Mouse (Mus musculus): ENCODE measurements at regions not wholly inside any gene's neighbourhood (a gene's known extent, or its start where the extent isn't known, plus 50 kb on each side); places are given as distances from the start of the nearest gene placed in this dataset.

DNA sequence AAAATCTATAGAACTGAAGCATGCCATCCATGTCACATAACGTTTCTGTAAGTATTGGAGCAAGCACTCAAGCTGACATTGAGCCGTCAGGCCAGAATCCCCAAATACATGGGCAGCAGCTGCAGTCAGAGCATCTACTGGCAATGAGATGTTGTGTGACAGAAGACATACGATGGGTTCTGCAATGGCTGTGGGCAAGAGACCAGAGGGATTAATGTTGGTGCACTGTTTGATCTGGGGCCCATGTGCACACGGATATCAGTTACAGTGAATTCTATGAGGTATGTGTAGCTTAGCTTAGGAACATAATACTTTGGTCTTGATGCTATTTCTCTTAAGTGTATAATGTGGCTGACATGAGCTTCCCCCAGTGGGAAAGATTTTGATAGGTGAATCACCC lies 197.1 kb upstream of the Lyplal1 start:
- ATAC-seq (ENCODE audit: insufficient read depth, low FRiP score, low read depth) = no peak
- Histone ChIP-seq H3K27ac (no peak overlapping the region), H3K9ac (no peak overlapping the region), H3K27me3 (replicated peaks) (no peaks in the 10 kb centered on the region), H3K4me1 (no peaks in the 10 kb centered on the region), H3K4me2 (no peak overlapping the region), H3K36me3 (no peaks in the 10 kb centered on the region), H3K9me3 (no peaks in the 10 kb centered on the region), H3K4me3 (replicated peaks) (no peak overlapping the region)
- WGBS = 70% methylated on average over 4 of the region's 4 CpGs

DNA sequence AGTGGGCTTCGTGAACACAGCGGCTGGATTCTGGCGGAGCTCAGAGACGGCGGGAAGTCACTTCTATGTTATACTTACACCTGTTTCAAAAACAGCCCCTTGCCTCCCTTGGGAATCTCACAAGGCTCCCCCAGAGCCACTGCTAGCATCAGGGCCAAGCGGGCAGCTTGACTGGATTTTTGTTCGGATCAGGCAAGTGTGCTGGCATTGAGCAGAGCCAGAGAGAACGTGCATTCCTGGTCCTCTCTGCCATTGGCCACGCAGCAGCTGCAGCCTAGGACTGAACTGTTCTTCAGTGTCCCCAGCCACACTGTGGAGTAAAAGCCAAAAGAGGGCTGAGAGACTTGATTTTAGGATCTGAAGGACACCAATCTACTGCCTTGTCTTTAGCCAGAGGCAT lies 195.6 kb upstream of the Lyplal1 start:
- no peaks in the 10 kb centered on the region for H3K9me3 ChIP-seq
- no peaks in the 10 kb centered on the region for H3K4me1 ChIP-seq
- ATAC-seq (ENCODE audit: insufficient read depth, low FRiP score, low read depth) = no peak
- H3K27ac ChIP-seq = no peak overlapping the region
- H3K27me3 ChIP-seq (replicated peaks) = no peaks in the 10 kb centered on the region
- H3K9ac ChIP-seq = no peak overlapping the region
- WGBS = 88% methylated on average over 9 of the region's 9 CpGs
- no peak overlapping the region for H3K4me3 ChIP-seq (replicated peaks)
- H3K36me3 ChIP-seq = no peaks in the 10 kb centered on the region
- no peak overlapping the region for H3K4me2 ChIP-seq

DNA sequence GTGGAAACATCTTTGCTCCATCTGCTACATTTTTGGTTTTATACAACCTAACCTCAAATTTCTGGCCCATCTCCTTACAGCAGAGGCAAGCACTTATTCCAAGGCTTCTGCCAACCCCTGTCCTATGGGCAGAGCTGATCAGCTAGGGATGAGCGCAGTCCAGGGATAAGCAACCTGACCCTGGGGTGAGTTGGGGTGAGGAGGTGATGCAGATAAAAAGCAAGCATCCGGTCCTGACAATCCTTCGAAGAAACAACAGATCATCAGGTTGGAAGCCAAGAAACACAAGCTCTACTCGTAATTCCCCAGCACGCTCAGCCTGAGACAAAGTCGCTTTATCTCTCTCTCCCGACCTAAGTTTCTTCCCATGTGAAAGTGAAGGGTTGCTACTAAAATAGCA lies 194.9 kb upstream of the Lyplal1 start:
- H3K9me3 ChIP-seq = no peaks in the 10 kb centered on the region
- no peaks in the 10 kb centered on the region for H3K36me3 ChIP-seq
- H3K27ac ChIP-seq = no peak overlapping the region
- H3K9ac ChIP-seq = no peak overlapping the region
- H3K4me3 ChIP-seq (replicated peaks) = no peak overlapping the region
- no peak overlapping the region for H3K4me2 ChIP-seq
- ATAC-seq (ENCODE audit: insufficient read depth, low FRiP score, low read depth) = no peak
- 69% methylated on average over 7 of the region's 7 CpGs for WGBS
- no peaks in the 10 kb centered on the region for H3K27me3 ChIP-seq (replicated peaks)
- no peaks in the 10 kb centered on the region for H3K4me1 ChIP-seq

DNA sequence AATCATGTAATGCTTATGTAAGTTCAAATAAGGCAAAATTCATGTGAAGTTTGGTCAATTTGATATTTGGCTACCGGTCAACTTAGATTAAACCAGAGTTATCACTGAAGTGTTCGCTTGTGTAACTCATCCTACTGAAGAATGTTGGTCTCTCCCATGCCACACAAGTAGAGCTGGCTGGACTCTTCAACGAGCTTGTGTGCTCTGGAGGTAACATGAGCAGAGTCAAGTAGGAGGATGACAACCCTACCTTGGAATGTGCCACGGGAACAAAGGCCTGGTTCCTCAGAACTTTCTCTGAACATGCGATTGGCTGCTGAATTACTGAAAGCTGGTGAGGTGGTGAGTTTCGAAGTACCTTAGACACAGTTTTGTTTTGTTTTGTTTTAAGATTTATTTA lies 190.5 kb upstream of the Lyplal1 start:
- Histone ChIP-seq H3K36me3 (no peaks in the 10 kb centered on the region), H3K27me3 (replicated peaks) (no peaks in the 10 kb centered on the region), H3K9ac (no peak overlapping the region), H3K4me1 (no peaks in the 10 kb centered on the region), H3K4me3 (replicated peaks) (no peak overlapping the region), H3K4me2 (no peak overlapping the region), H3K27ac (no peak overlapping the region), H3K9me3 (no peaks in the 10 kb centered on the region)
- ATAC-seq (ENCODE audit: insufficient read depth, low FRiP score, low read depth) = no peak
- 76% methylated on average over 6 of the region's 6 CpGs for WGBS

DNA sequence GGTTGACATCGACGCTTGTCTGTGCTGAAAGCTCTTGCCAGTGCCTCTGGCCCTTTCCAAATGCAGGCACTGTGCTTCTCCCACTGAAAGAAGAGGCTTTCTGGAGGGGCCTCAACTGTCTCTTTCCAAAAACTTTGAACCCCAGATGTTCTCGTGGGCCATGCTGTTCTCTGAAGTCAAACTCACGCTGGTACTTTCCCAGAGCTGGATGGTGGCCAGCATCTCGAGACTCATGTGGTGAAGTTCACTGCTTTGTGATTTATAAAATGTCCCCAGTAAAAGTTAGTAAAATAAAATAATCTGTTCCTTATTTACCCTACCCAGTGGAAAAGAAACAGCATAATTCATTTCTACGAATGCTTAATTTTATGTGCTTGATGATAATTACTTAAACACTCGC lies 180.4 kb upstream of the Lyplal1 start:
- 72% methylated on average over 7 of the region's 7 CpGs for WGBS

DNA sequence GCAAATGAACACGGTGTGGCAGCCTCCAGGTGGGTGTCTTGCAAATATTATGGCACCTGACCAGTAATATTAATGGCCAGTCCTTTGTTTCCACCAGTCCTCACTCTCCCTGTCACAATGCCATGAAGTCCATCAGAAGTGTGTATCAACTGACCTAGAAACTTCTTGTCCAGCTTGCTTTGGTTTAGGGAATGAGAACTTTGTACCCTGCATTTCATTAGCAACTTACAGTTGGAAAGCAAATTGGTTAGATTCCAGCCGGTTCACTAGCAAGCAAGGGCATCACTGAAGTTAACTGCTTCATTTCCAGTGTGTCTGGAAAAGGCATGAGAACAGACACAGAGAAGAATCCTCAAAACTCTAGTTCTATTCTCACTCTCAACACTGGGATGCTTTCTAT lies 178.1 kb upstream of the Lyplal1 start:
- Histone ChIP-seq H3K9me3 (no peaks in the 10 kb centered on the region), H3K27me3 (replicated peaks) (no peaks in the 10 kb centered on the region), H3K27ac (no peak overlapping the region), H3K36me3 (no peaks in the 10 kb centered on the region), H3K4me2 (no peak overlapping the region), H3K9ac (no peak overlapping the region), H3K4me3 (replicated peaks) (no peak overlapping the region), H3K4me1 (no peaks in the 10 kb centered on the region)
- ATAC-seq (ENCODE audit: insufficient read depth, low FRiP score, low read depth) = no peak
- WGBS = 50% methylated on average over 2 of the region's 2 CpGs

More for the DNA sequence above, 180.4 kb upstream of the Lyplal1 start:
- Histone ChIP-seq H3K4me3 (replicated peaks) (no peak overlapping the region), H3K9me3 (no peaks in the 10 kb centered on the region), H3K4me1 (no peaks in the 10 kb centered on the region), H3K27me3 (replicated peaks) (no peaks in the 10 kb centered on the region), H3K27ac (no peak overlapping the region), H3K4me2 (no peak overlapping the region), H3K9ac (no peak overlapping the region), H3K36me3 (no peaks in the 10 kb centered on the region)
- no peak for ATAC-seq (ENCODE audit: insufficient read depth, low FRiP score, low read depth)

DNA sequence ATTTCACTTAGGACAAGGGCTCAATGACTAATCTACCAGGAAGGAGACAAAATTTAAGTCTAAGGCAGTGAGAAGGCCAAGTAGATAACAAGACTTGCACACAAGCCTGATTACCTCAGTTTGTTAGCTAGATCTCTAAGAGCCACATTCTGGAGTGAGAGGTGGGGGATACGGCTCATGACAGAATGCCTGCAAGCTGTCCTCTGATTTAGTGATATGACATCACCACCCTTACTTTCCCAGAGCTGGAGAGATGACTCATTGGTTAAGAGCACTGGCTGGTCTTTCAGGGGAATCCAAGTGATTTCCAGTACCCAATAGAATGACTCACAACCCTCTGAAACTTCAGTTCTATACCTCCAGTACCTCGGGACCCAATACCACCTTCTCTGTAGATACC lies 177.5 kb upstream of the Lyplal1 start:
- no peak overlapping the region for H3K4me2 ChIP-seq
- 60% methylated on average over 2 of the region's 2 CpGs for WGBS
- no peak overlapping the region for H3K4me3 ChIP-seq (replicated peaks)
- H3K27me3 ChIP-seq (replicated peaks) = no peaks in the 10 kb centered on the region
- H3K4me1 ChIP-seq = no peaks in the 10 kb centered on the region
- no peak overlapping the region for H3K27ac ChIP-seq
- no peaks in the 10 kb centered on the region for H3K9me3 ChIP-seq
- H3K36me3 ChIP-seq = no peaks in the 10 kb centered on the region
- H3K9ac ChIP-seq = no peak overlapping the region
- ATAC-seq (ENCODE audit: insufficient read depth, low FRiP score, low read depth) = no peak

DNA sequence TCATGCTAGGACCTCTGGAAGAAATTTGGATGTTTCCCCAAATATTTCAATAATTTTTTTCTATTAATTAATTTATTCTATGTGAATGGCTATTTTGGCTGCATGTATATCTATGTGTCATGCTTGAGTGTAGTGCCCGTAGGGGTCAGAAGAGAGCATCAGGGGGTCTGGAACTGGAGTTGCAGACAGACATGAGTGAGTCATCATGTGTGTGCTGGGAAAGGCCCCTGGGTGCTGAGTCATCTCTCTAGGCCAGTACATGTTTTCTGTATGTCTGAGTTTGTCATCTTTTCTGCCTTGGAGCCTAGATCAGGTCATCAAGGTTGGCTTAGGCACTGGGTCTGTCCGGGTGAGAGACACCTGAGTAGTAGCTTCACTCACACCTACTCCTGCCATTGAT lies 172.0 kb upstream of the Lyplal1 start:
- H3K4me1 ChIP-seq = no peaks in the 10 kb centered on the region
- ATAC-seq (ENCODE audit: insufficient read depth, low FRiP score, low read depth) = no peak
- no peak overlapping the region for H3K4me2 ChIP-seq
- no peaks in the 10 kb centered on the region for H3K36me3 ChIP-seq
- no peak overlapping the region for H3K9ac ChIP-seq
- no peaks in the 10 kb centered on the region for H3K9me3 ChIP-seq
- WGBS = 78% methylated on average over 2 of the region's 2 CpGs
- no peaks in the 10 kb centered on the region for H3K27me3 ChIP-seq (replicated peaks)
- H3K27ac ChIP-seq = no peak overlapping the region
- H3K4me3 ChIP-seq (replicated peaks) = no peak overlapping the region

DNA sequence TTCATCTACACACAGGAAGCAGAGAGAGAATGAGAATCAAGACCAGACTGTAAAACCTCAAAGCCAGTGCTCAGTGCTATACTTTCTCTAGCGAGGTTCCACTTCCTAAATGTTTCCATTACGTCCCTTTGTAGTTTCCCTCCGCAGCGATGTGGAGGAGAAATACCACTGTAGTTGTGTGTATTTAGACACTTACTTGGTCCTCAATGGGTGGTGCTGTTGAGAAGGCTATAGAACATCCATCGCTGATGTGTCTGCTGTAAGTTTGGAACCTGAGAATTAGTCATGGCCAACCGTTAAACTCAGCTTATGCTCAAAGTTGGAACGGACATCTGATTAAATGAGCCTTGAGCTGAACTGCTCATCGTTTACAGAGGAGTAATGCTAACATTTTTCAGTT lies 170.7 kb upstream of the Lyplal1 start:
- H3K9ac ChIP-seq = no peak overlapping the region
- WGBS = 67% methylated on average over 8 of the region's 8 CpGs

DNA sequence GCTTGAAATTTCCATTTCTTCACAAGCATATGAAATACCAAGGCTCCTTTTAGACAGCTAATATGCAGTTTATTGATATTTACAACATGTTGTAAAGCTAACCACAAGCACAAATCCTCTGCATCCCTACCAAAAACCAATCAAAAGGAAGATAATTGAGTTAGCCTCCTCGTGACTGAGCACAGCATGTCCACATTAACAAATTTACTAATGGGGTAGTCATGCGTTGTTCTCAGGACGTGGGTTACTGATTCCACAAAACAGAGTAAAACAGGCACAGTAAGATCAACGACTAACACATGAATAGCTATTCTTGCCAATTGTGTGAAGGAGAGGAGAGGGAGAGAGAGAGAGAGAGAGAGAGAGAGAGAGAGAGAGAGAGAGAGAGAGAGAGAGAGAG lies 169.3 kb upstream of the Lyplal1 start:
- Histone ChIP-seq H3K4me1 (no peaks in the 10 kb centered on the region), H3K27ac (no peak overlapping the region), H3K9me3 (no peaks in the 10 kb centered on the region), H3K9ac (no peak overlapping the region), H3K36me3 (no peaks in the 10 kb centered on the region), H3K27me3 (replicated peaks) (no peaks in the 10 kb centered on the region), H3K4me2 (no peak overlapping the region), H3K4me3 (replicated peaks) (no peak overlapping the region)
- WGBS = 76% methylated on average over 4 of the region's 4 CpGs
- ATAC-seq (ENCODE audit: insufficient read depth, low FRiP score, low read depth) = no peak

More for the DNA sequence above, 170.7 kb upstream of the Lyplal1 start:
- H3K4me1 ChIP-seq = no peaks in the 10 kb centered on the region
- ATAC-seq (ENCODE audit: insufficient read depth, low FRiP score, low read depth) = no peak
- no peak overlapping the region for H3K4me3 ChIP-seq (replicated peaks)
- H3K36me3 ChIP-seq = no peaks in the 10 kb centered on the region
- no peak overlapping the region for H3K4me2 ChIP-seq
- no peaks in the 10 kb centered on the region for H3K27me3 ChIP-seq (replicated peaks)
- H3K9me3 ChIP-seq = no peaks in the 10 kb centered on the region
- H3K27ac ChIP-seq = no peak overlapping the region

DNA sequence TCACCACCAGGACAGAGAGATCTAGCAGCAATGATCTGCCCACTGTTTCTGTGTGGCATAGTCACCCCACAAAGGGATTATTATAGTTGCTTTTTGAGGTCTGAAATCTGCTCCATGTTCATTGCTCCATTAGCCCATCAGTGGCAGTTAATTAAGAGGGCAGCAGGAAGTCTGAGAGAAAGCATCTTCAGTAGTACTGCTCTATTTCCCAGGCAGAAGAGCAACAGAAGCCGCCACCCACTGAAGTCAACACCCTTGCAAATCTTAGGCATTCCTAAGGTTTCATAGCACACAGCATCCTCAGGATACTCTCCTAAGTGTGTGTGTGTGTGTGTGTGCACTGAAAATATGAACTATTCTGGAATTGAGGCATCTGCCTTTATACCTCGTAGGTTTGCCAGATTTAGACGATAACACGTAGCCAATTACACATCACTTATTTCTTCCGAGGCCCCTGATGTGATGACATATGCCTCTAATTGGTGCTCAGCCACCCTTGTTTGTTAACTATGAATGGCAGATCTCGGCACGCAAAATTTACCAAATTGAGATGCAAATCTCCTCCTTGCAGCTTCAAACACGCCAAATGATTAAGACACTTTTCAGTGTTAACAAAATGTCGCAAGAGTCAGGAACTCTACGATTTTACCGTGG lies 161.0 kb upstream of the Lyplal1 start:
- Histone ChIP-seq H3K27ac (no peak overlapping the region), H3K4me3 (replicated peaks) (no peak overlapping the region), H3K9me3 (no peaks in the 10 kb centered on the region), H3K4me1 (no peaks in the 10 kb centered on the region), H3K27me3 (replicated peaks) (no peaks in the 10 kb centered on the region), H3K4me2 (no peak overlapping the region), H3K36me3 (no peaks in the 10 kb centered on the region), H3K9ac (no peak overlapping the region)
- no peak for ATAC-seq (ENCODE audit: insufficient read depth, low FRiP score, low read depth)
- WGBS = 82% methylated on average over 11 of the region's 11 CpGs

DNA sequence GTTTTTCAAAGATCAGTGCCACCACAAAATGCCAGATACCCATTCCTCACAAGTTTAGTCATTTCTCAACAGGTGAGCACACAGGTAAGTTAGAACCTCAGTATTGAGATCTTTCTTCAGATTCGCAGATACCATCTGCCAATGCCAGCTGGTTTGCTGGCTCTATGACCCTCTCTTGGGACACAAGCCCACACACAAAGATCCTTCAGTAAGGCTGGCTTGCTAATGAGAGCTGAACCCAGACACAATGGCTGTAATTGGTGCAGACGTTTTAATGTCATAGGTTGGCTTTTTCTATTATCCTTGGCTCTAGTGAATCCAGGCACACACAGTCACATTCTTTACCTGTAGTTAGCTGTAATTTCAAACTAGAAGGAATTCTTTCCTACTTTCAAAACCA lies 154.3 kb upstream of the Lyplal1 start:
- no peak for ATAC-seq (ENCODE audit: insufficient read depth, low FRiP score, low read depth)
- H3K36me3 ChIP-seq = no peaks in the 10 kb centered on the region
- 76% methylated on average over 2 of the region's 2 CpGs for WGBS
- no peak overlapping the region for H3K9ac ChIP-seq
- no peaks in the 10 kb centered on the region for H3K27me3 ChIP-seq (replicated peaks)
- no peak overlapping the region for H3K27ac ChIP-seq
- no peak overlapping the region for H3K4me2 ChIP-seq
- no peaks in the 10 kb centered on the region for H3K9me3 ChIP-seq
- H3K4me3 ChIP-seq (replicated peaks) = no peak overlapping the region
- H3K4me1 ChIP-seq = no peaks in the 10 kb centered on the region

DNA sequence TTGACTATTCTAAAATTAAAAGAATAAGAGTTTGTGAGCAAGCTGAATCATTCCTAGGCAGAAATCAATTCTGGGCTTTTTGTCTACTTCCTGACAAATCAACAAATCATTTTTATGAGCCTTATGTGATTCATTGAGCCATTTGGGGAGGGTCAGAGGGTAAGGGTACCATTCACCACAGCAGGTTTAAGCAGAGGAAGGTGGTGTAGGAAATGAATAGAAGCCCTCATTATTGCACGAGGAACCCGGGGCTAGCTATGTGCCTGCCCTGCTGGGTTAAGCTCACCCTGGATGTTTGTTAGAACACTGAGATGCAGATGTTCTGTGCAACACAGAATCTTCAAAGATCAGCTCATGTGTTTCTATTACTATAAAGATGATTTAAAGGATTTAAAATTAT lies 150.2 kb upstream of the Lyplal1 start:
- no peak overlapping the region for H3K27ac ChIP-seq

More for the DNA sequence above, 150.2 kb upstream of the Lyplal1 start:
- Histone ChIP-seq H3K36me3 (no peaks in the 10 kb centered on the region), H3K9ac (no peak overlapping the region), H3K4me1 (peaks cover 5% of the 10 kb centered on the region), H3K27me3 (replicated peaks) (no peaks in the 10 kb centered on the region), H3K4me3 (replicated peaks) (no peak overlapping the region), H3K4me2 (no peak overlapping the region), H3K9me3 (no peaks in the 10 kb centered on the region)
- 53% methylated on average over 2 of the region's 2 CpGs for WGBS
- no peak for ATAC-seq (ENCODE audit: insufficient read depth, low FRiP score, low read depth)

Data from stomach, embryonic 15.5 days (tissue).